Mouse (Mus musculus) cerebellum, adult 9-11 months (tissue): ENCODE data around the gene Npvf.

Source experiments
- DNase-seq: peaks from one replicate; pipeline ENCODE4 v3.0.0; 2022

Npvf gene

DNA sequence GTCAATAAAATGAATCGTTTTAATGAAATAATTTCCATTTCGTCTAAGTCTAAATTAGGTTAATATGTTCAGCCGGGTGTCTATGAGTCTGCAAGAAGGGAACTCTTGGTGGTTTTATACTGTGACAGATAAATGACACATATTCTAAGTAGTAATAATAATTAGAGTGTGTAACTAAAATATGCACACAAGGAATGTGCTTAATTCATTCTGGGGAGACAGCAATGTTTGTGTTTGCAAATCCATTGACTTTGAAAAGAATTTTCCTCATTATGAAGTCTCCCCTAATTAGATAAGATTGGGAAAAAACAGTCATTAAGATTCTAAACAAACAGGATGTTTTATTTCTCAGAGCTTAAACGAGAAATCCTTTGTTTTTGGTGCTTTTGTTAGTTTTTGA, at the start of gene Npvf:
TSS of gene Npvf (minus strand) at position 84 of the 400 bp plus-strand sequence.
- DNase-seq = no peak

DNA sequence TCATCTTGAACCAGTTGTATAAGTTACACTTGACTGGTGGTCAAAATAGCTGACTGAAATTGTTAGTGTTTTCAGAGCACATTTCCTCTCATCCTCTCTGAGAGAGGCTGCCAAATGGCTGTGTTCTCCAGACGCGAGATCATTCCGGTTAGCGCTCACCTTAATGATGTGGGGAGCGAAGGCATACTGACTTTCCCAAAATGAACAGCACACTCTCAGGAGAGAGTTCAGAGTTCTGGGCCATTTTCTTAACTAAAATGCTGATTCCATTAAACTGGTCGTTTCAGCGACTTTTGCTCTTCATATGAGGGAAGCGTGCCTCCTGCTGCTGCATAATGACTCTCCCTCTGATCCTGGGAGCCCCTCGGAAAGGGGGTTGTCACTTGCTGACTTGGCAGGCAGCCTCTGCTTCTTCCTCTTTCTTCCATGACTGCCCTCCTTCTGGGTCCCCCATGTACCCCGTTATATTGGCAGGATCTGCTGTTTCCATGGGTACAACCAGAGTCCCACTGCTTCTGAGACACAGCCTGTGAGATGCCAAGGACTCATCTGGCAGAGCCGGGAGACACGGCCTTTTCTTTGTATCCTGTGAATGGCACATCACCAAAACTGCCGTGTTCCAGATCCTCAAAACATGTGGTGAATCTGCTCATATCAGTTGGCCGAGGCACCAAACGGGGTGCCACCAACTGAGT, 35.0 kb upstream of the Npvf start:
- peak; percentile 42 for DNase-seq

DNA sequence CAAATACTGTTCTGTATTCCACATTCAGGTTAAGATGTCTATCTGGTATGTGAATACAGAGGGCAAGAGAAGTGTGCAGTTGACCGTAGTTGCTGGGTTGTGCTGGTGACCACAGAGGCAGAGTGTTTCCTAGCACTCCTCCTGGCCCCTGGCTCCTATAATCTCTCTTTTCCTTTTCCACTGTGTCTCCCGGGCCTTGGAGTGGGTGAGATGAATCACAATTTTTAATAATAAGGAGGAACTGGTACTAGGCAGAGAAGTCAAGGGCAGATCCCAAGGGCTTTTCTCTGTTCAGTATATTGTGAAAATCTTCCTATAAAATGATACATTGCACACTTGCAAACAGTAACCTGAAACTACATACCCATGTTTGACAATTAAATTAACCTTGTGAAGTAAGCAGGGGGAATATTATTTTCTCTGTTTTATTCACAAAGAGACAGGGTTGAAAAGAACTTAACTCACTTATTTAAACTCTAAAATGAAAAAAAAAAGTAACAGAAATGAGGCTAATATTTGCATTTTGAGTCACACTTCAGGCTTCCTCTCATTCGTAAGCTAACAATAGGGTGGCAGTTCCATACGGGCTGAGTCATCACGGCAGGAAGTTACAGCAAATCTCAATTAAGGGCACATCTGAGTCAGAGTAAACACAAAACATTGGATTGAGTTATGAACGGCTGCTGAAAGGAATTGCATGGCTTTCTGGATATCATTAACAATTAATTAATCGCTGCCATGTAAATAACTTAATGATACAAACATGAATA, 30.6 kb upstream of the Npvf start:
- no peak for DNase-seq

DNA sequence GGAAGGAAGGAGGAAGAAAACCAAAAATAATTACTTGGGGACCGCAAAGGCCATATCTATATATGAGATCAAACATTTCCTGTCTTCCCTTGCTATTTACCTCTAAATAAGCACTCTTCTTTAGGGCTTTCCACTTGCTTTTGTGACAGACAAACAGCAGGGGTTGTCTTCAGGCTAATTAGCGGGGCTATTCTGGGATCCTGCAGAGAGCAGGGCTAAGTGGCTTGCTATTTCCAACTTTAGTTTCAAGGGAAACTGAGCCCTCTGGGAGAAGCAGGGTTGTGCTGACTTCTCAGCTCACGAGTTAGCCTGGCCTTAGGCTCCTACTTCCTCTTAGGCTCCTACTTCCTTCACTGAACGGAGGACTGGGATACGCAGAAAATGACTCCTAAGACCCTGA, 27.3 kb upstream of the Npvf start:
- no peak for DNase-seq

DNA sequence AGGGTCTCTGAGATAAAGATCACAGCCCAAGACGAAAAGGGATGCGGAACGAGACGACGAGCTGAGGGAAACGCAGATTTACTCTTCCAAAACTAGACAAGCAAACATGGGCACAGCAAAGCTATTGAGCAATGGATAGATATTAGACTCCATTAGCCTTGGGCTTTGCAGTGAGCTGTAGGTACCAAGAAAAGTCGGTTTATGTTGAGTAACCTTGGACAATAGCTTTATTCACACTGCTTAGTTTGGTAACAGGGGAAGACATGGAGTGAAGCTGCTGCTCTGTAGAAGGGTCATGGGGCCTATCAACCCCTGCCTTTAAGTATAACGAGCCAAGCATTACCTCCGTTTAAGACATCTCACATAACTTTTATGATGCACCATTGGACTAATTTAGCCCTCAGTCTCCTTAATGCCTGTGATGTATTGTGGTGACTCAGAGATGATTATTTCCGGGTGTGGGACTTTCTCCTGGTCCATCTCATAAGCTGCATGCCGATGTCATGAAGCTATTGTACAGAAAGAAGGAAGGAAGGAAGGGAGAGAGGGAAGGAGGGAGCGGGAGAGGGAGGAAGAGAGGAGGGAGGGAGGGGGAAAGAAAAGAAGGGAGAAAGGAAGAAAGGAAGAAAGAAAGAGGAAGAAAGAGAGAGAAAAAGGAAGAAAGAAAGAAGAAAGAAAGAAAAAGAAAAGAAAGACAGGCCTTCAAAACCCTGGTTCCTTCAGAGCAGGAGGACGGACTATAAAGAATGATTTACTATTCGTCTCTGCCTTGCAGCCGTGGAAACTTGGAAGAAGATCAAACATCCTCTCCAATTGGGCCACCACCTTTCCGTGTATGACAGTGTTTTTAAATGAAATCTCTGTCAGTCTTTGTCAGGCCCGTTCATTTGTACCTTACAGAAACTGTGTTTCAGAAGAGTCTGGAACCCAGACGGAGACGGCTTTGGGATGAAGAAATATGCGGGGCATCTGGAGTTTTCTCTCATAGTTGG, 26.3 kb upstream of the Npvf start:
- no peak for DNase-seq

DNA sequence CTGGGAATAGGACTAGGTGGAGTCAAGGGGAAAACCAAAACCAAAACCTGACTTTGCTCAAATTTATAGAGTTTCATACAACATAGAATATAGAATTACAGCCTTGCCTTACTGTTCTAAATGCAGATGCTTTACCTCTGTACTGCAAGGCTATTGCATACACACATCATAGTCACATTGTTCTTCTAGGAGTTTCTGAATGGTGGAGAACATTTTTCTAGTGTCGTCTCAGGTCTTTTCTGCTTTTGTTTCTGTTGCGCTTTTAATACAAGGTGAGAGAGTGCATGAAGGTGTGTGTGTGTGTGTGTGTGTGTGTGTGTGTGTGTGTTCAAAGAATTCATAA, 25.2 kb upstream of the Npvf start:
- DNase-seq = no peak

DNA sequence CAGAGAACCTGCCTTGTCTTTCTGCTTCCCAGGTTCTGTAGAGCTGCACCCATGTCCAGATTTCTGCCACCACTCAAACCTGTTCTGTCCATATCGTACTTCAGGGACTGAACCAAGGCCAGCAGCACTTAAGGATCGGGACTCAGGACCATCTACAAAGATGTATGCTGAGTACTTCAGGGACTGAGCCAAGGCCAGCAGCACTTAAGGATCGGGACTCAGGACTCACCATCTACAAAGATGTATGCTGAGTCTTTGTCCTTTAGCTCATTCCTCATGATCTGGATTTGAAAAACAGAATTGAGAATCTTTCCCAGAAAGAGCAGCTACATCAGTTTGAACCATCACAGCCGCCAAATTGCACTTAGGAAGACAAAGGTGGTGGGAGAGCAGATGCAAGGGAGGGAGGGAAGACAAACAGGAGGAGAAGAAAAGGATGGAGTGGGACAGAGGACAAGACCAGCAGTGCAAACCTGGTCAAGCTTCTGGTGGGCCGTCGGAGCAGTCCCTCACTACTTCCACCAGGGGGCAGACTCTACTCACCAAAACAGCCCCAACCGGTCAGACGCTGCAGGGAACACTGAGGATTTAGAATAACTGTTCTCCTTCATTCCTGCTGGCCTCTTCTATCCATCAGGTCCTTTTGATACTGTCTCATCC, 24.7 kb upstream of the Npvf start:
- peak; percentile 81 for DNase-seq

DNA sequence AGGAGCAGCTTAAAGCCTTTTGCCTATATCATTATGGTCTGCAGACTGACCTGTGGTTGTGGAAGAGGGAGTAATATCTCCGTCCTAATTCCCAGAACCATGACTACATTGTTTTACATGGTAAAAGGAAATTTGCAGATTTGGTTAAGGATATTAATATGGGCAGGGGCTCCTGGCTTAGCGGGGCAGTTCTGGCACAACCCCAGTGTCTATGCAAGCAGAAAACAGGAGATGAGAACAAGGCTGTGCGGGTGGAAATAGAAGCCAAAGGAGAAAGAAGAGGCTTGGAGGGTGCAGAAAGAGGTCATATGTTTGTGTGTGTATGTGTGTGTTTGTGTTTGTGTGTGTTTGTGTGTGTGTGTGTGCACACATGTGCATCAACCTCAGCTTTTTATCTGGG, 17.0 kb upstream of the Npvf start:
- DNase-seq = no peak

DNA sequence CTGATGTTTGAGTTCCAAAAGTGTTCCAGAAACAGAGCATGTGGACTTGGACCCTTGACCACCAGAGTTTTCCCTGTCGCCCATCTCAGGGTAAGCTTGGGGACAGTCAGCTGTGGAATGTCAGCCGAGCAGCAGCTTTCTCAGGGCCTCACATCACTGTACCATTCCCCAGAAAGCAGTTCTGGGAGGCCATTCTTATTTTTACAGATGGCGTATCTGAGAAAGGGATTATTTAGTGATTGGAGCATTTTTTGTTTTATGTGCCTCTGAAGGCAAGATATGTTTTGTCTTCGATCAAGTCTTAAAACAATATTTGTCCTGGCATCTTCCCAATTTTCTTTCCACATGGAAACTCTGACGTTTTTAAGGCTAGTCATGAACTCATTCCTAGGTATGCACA, 12.7 kb upstream of the Npvf start:
- no peak for DNase-seq

DNA sequence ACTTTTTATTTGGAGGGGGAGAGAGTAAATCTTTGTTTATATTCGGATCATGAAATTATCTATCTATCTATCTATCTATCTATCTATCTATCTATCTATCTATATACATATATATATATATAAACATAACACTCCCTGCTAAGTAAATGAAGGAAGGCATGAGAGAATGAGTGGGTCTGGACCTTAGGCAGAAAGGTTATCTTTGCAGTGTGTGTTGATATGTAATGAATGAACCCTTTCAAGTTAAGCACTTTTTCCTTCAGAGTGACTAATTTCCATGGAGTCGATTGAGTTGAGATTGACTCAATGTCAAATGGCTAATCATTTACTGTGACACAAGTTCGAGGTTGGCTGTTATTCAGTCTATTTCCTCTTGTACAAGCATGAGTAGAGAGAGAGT, 10.8 kb upstream of the Npvf start:
- DNase-seq = no peak

DNA sequence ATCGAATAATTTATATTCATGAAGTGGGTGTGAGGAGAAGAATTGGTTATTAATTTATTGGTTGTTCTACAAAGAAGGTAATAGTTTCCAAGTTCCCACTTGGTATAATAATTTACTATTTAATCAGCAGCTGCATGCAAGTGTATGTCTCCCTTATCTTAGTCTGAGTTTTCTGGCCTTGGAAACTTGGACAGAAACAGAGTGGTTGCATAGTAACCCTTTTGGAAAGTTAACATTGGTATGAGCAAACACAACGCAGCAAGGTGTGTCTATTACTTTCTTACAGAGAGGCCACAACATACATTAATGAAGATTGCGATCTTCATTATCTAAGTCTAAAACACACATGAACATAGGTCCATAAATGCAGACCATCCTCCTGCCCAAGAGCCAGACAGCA, 10.0 kb upstream of the Npvf start:
- no peak for DNase-seq

DNA sequence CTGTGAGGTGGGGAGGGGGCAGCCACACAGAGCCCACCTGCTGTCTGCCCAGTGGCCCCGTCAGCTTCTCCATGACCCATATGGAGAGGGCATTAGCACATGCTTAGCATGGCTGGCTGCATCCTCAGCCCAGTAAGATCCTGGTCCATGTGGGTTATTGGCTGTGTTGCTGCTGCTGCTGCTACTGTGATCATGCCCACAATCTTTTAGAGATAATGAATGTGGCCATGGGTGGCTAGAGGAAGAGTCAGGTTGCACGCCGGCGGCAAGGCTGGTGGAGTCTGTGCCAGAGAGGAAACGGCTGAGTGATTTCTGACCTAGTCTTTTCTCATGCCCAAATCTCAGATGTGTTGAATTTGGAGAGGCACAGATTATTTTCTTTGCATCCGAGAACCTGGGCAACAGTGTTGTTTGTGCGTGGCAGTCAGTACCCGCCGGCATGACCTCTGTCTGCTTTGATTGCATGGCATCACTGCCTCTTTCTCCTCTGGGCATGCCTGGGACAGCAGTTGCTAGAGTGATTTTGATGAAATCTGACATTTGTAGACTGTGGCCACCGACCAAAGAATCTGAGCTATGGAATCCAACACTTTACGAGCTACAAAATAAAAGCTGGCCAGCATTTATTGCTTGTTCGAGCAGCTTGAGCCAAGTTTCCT, 8.8 kb upstream of the Npvf start:
- peak; percentile 66 for DNase-seq

DNA sequence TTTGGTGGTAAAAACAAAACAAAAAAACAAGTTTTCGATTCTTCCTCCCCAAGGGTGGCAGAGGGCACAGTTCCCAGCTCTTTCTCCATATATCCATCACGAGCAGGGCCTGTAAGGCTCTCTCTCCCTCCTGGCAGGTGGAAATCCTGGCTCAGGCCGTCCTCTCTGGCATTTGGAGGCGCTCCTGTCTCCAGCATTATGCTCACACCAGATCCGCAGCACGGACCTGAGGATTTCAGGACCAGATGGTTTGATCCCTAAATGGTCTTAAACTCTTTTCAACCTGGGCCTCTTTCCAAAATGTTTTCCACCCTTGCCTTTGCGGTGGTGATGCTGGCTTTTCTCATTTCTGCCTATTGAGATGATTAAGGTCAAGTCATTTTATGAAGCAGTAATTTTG, 7.5 kb upstream of the Npvf start:
- DNase-seq = peak; percentile 97

DNA sequence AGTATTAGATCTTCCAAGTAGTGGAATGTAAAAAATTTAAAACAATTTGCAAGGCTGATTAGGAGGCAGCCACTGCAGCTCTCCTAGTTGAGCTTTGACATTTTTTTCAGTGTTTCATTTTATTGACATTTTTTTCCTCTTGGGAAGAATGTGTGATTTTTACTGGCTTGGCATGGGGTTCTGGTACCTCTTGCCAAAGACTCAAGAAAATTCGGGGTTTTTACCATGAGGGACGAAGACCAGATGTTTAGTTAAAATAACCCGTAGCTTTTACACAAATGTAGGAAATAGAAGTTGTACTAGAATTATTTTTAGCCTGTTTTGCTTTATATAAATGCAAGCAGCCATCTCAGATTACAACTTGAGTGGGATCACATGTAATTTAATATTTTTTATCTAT, 4.2 kb upstream of the Npvf start:
- no peak for DNase-seq

DNA sequence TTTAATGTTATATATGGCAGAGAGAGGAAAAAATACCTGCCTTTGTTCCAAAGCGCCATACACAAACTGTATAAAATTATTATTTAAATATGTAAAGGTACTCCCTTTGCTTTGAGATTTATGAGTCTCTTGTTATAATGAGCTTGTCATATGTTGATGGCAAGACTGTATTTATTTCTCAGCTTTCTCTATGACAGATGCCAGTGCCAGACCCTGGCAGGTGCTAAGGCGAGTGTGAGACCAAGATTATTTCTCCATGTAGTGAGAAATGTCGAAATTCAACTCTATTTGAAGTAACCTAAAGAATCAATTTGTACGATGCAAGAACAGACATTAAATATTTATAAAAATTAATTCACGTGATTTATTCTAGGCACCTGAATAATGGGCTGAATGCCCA, 3.8 kb upstream of the Npvf start:
- no peak for DNase-seq

DNA sequence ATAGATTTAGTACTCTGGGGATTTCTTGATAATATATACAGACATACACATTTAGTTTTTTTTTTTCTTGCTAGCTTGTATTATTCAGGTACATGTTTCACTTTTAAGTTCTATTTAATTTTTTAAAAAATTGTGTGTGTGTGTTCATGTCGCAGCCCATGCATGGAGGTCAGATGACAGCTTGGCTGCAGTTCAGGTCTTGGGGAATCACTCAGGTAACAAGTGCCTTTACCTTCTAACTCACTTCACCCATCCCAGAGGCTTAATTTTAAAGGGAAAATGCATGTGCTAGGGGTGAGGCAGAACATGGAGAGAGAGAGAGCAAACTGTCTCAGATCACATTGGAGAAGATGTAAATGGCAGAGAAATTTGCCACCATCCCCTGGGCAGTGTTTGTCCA, 2.2 kb upstream of the Npvf start:
- no peak for DNase-seq

DNA sequence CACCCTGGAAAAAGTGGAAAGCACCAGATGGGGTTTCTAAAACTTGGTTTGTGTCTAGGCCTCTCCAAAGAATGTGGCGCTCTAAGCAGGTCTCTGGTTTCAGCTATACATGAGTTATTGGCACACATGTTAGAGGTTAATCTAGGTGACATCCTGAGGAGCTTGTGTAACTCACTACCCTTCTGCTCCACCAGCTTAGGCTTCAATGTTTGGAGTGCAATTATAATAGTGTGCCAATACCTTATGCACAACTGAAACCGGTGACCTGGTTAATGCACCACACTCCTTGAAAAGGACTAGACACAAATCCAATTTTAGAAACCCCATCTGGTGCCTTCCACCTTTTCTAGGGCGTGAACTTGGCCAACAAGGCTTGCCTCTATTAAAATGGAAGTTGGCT, 1.7 kb upstream of the Npvf start:
- peak; percentile 90 for DNase-seq

DNA sequence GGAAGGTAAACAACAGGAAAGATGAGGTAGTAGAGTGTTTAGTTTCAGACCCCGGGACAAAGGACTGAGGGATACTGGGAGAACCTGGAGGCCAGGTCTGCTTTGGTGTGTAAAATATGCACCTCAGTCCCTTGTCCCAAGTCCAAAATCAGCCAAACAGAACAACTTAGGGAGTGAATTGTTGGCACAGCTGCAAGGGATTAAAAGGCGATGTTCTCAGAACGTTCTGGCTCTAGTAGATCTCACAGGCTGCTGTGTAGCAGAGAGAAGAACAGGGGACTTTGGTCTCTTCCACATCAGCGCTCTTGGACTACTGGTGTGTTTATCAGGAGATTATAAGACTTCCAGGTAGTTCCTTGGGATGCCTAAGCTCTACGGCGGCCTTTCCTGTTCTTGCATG, 6.6 kb downstream of the Npvf start:
- DNase-seq = no peak

DNA sequence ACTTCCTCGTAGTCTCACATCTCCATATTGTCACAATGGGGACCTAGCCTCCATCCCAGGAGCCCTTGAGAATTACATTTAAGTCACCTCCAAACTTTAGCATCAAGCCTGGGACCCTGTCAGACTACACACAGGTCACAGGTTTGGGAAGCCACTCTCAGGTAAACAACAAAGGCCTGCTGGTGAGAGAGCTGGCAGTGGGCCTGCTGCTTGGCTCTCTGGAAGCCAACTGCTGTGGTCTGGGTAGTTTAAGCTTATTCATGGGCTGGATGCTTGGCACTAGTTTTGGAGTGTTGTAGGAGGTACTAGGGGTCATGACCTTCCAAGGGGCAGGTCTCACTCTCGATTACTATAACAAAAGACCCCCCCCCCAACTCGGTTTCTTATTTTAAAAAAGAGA, 7.6 kb downstream of the Npvf start:
- DNase-seq = peak; percentile 54

DNA sequence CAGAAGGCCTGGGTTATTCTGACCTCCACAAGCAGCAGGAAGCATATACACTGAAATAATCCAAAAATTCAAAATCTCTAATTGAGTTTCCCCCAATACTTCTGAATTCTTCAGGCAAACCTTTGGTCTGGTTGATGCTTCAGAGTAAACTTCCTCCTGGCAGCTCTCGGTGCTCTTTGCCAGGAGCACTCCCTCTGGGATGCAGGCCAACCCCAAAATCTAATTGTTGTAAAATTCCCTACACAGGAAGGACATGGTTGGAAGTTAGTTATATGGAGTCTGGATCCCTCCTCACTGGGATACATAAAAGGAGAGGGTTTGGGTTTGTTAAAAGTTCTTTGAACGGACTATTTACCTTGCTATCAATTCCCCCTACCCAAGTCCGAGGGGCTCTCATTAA, 9.5 kb downstream of the Npvf start:
- DNase-seq = no peak

DNA sequence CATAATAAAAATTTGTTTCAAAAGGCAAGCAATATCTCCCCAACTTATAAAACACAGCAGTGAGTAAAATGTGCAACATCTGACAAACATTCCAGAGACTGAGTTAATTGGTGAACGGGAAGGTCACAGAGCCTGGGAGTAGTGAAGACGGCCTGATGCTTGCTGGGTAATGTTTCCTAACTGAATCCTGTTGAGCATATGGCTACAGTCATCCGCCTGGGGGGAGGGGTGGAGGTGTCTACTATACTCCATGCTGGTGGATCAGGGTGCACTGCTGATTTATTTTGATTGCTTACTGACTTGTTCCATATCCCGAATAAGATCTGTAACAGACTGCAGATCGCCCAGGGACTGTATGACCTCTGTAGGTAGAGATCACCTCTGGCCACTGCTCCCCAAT, 12.3 kb downstream of the Npvf start:
- no peak for DNase-seq

DNA sequence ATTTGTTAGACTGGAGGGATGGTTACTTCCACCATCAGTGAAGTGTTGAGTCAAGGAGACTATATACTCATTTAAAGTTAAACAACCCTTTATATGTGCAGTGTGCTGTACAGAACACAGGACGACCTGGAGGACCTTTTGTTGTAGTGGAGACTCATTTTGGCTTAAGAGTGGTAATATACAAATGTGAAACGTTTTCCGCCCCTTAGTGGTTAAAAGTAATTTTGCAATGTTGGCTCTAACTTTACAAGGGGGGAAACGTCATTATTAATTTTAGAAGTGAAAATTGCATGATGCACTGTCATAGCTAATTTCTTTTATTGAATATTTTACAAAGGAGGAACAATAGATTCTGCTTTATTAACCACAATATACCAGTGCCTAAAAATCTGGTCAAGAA, 13.9 kb downstream of the Npvf start:
- DNase-seq = no peak

DNA sequence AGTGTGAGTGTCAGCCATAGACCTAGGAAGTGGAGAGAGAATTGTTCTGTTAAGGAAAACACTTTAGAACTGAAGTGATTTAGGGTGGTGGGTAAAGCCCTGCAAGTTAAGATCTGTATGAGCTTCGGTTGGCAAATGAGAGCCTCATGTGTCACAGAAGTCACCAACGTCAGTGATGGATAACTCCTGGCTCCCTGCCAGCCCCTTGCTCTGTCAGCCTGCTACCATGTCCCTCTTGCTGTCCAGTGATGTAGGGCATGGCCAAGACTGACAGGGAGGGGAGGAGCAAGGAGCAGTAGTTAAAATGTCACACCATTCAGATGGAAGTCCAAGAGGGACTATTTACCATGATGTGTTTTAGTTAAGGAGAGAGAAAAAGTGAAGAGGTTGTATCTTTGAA, 14.6 kb downstream of the Npvf start:
- DNase-seq = no peak
